Mouse (Mus musculus) adrenal gland, postnatal 10 days (tissue): ENCODE data around the gene Ccr8. TPM values are rescaled to one million over a fixed set of nuclear protein-coding genes. Genes with fewer than 3 reads are reported as not detected.
"Not testable (repeated sequence)": the region's sequence is repeated elsewhere in the genome, so short reads cannot be mapped to it uniquely, and the experiment has no call there.

Source experiments
- DNase-seq: peaks from one replicate; pipeline ENCODE4 v3.0.0; 2021; ENCODE audit warnings: mixed read lengths
- total RNA-seq, 2 experiments: library from RNA; stranded (reverse); gene quantifications; 2 replicates each; pipeline ENCODE4 v1.2.3; 2021

Gene Ccr8
- total RNA-seq, 2 experiments from 2014 or later: not detected

DNA sequence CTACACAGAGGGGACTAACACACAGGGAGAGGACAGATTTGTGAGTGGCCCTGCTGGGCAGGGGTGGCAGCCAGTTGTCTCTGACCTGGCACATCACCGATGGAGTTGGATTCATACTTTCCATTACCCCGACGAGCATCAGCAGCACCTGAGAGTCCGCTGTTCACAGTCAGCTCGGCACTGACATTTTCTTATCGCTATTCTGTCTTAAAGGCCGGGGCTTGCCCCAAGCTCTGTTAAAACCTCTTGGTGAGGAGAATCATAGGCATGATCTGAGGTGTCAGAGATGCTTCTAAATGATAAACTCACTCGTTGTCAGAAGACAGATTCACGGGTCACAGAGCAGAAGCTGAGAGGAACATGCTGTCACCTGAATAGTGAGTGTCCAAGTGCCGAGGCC lies 828 bp upstream of the Ccr8 start:
- DNase-seq: no peak

DNA sequence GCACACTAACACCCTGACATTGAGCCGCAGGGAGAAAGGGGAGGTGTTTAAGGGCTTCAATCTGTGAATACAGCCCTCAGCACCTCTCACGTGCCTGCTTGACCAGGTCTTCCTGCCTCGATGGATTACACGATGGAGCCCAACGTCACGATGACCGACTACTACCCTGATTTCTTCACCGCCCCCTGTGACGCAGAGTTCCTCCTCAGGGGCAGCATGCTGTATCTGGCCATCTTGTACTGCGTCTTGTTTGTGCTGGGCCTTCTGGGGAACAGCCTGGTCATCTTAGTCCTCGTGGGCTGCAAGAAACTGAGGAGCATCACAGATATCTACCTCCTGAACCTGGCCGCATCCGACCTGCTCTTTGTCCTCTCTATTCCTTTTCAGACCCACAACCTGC lies 1.8 kb downstream of the Ccr8 start:
- DNase-seq: no peak

DNA sequence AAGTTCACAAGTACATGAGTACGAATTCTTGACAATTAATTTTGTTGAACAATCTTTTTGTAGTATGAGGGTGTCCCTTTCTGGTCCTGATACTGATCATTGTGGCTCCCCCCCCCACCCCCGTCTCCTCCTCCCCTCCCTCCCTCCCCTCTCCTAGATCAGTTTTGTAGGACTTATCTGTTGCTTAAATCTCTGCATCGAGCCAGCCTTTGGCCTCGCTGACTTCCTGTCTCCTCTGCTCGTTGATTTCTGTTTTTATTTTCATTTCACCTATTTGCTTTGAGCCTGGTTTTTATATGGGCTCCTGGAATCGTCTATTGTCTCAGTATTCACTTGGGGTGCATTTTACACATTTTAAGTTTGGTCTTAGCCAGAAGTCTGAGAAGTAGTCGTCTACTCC lies 4.0 kb downstream of the Ccr8 start:
- DNase-seq: no peak

DNA sequence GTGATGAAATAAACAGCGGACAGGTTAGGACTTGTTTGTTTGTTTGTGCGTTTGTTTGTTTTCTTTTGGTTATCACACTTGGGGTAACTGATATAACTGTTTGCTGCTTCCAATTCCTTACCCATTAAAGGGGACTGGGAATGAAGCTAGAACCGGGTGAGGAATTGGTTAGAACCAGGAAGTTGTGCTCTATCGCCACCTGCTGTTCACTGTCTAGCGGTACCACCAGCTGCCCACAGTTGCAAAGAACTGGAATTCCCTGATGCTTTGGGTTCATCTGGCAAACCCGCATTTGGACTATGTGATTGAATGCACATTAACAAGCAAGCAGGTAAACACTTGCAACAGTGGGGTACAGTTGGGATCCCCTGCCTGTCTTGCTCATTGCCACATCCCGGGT lies 6.8 kb downstream of the Ccr8 start:
- peak; percentile 79 for DNase-seq

DNA sequence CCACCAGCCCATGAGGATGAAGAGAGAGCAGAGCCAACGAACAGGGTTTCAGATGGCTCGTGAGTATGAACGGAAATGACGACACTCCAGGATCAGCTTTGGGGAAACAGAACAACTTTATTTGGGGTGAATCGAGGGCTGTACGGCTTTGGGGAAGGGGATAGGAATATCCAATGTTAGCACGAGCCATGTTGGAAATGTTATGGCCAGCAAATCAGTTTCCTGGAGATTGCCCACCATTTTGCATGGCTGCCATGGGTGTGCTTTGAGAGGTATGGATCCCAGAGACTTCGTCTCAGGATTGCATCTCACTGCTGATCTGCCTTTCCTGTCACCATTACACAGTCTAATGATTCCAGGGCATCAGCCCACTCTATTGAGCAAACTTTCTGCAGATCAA lies 7.4 kb downstream of the Ccr8 start:
- no peak for DNase-seq

DNA sequence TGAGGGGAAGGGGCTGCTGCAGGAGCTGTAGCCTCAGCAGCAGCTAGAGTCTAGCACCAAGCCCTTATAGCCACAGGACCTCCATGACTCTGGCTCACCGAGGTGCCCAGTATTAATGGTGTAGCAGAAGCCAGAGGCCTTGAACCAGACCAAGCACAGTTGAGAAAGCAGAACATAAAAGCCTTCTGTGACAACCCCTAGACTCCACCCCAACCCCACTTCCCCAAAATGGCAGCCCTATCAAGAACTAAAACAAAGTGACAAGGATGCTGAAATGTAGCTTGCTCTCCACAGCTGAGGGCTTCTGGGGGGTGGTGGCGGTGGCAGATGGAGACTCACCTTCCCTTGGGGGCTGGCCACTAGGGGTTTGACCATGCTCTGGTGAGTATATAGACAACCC lies 9.3 kb downstream of the Ccr8 start:
- DNase-seq: no peak

DNA sequence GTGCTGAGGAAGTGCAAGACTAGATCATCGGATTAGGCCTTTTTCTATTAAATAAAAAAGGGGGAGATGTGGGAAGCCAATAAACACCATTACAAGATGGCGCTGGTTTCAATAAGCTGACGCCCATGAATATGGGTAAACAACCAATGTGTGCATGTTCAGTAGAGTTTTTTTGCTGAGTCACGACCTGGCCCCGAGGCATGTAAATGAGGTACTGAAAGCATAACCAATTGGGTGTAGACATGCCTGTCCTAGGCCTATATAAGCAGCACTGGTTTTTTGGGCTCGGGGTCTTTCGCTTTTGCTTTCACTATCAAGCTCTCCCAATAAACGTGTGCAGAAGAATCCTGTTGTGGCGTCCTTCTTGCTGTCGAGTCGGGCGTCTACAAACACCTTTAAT lies 17.0 kb downstream of the Ccr8 start:
- DNase-seq: not testable (repeated sequence)

DNA sequence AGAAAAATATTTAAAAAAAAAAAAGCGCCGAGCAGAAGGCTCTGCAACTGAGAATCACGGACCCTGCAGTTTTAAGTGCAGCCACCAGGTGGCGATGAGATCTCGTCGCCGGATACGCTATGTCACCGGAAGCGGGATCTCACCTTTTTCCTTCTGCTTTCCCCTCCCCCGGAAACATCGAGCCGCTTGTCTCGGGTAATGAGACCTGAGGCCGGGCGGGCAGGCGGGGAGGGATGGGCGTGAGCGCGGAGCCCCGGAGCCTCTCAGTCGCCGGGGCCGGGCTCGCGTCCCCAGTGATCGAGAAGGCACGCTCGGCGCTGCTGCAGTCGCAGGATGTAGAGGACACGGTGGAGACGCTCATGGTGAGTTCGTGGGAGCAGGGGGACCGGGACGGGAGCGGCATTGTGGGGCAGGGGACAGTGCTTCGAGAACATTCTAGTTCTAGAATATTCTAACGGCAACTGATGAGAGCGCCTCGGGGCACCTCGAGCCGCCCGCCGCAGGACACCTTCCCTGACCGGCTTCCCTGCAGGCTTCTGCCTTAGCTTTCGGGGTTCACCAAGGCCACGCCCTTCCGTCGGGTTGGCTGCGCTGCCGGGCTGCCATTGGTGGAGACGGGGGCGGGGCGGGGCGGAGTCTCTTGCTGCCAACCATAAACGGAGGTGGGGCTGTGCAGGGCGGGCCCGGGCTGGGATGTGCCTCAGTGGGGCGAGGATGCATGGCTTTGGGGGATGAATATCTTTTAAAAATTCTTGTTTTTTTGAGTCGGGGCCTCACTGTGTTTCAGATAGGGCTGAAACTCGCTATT lies 18.5 kb downstream of the Ccr8 start, which contains the start of gene Slc25a38:
Slc25a38 (plus strand) TSS at position 164 of the 808 bp plus-strand sequence.
- peak; percentile 98 for DNase-seq

DNA sequence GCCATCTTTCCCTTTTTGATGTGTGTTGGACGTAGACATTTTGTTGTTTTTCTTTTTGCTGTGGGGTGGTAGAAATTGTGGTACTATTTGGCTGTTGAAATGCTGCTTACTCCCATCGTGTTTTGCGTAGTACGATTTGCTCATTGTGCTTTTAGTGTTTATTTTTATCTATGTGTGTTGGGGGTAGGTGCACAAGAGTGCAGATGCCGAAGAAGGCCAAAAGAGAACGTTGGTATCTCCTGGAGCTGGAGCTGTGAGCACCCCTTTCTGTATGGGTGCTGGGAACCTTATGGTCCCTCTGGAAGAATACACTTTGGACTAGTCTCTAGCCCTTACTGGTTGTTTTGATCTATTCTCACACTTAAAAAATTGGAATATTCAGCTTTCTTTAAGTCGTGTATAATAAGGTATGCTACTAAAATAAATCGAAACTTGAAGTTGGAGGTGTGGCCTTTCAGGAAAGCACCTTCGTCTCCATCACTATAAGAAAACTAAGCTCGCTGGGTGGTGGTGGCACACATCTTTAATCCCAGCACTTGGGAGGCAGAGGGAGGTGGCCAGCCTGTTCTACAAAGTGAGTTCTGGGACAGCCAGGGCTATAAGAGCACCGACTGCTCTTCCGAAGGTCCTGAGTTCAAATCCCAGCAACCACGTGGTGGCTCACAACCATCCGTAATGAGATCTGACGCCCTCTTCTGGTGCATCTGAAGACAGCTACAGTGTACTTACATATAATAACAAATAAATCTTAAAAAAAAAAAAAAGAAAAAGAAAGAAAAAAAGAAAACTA lies 19.4 kb downstream of the Ccr8 start:
- DNase-seq: no peak

DNA sequence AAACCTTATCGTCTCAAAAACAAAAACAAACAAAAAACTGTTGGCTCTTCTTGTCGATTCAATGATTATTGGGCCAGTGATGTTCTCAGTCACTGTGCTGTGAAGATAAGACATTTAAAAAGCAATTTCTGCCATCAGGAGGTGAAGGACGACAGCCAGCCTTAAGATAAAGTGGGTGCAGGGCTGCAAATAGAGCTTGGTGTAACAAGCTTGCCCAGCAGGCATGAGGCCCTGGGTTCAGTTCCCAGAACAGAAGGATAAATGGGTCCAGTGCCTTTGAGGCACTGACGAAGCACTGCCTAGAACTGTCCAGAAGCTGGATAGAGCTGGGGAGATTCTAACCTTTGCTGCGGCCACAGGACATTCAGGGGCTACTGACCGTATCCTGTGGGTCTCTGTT lies 20.6 kb downstream of the Ccr8 start:
- DNase-seq: no peak

DNA sequence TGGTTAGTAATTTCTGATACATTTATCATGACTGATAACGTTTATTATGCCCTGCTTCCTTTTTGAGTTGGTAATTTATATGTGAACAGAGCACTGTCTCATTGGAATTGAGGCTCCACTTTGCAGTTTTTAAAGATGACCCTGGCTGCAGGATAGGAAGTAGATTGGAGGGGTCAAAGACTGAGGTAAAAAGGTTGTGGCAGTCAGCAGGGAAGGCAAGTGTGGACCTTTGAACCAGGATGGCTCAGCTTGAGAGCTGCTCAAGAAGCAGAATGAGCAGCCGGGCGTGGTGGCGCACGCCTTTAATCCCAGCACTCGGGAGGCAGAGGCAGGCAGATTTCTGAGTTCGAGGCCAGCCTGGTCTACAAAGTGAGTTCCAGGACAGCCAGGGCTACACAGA lies 21.5 kb downstream of the Ccr8 start:
- no peak for DNase-seq

DNA sequence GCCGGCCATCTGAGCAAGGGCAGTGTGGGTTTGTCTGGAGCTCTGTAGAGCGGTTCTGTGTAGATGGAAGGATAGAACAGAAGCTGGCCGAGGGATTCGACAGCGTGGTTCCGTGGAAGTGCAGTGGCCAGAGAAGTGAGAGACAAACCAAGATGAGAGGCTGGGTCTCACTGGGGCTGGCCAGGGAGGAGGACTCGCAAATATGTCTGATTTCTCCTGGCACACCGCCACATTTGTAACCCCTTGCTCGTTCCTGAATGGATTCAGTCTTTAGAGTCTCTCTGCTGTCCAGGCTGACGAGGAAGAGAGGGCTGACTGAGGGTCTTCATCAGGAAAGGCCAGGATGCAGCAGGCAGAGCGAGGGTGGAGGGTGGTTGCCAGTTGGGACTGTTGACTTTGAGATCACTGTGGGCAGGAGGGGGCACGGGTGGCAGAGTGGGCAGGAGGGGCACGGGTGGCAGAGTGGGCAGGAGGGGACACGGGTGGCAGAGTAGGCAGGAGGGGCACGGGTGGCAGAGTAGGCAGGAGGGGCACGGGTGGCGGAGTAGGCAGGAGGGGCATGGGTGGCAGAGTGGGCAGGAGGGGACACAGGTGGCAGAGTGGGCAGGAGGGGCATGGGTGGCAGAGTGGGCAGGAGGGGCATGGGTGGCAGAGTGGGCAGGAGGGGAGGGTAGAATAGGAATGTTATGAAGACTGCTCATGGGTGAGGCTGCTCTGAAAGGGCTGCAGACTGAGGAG lies 22.3 kb downstream of the Ccr8 start:
- DNase-seq: no peak

DNA sequence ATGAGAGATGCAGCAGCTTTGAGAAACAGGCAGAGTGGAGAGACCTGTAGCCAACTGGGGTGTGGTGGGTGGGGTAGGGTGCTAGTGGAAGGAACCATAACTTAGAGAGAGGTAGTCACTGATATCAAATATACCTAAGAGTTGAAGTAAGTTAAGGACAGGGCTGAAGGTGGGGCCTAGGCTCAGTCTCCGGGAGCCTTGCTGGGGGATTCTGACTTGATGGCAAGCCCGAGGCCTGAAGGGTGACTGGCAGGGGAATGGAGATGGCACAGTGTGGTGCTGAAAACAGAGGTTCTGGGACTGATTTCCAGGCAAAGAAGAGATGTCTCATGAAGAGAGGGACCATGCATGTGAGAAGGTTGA lies 22.9 kb downstream of the Ccr8 start:
- no peak for DNase-seq

DNA sequence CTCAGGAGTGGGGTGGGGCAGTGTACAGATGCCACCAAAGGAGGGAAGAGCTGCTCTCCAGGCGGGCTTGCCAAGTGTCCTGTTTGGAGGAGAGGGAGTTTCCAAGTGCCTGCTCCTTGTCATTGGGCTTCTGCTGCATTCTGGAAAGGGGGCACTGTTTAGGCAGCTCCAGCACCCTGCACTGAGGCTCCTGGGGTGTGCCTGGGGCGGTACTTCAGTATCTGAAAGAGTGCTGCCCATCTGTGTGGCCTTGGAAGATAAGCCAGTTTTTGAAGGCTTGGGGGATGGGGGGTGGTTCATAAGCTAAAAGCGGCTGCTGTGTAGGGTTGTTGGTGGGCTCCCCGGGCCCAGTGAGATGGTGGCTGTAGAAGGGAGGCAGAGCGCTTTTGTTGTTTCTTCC lies 23.7 kb downstream of the Ccr8 start:
- DNase-seq: peak; percentile 38

DNA sequence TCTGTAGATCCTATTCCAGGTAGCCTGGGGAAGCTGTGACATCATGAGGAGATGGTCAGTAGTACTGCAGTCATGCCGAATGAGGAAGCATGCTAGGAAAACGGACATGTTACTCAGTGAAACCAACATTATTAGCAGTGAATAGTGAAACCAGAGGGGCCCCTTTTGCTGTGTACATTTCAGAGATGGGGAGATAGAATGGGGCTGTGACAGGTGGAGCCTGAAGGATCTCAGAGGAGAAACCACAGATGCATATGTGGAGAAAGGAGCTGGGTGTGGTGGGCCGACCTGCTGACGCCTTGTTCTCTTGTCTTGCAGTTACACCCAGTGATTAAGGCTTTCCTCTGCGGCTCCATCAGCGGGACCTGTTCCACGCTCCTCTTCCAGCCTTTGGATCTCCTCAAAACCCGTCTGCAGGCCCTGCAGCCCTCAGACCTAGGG lies 24.3 kb downstream of the Ccr8 start:
- DNase-seq: no peak

DNA sequence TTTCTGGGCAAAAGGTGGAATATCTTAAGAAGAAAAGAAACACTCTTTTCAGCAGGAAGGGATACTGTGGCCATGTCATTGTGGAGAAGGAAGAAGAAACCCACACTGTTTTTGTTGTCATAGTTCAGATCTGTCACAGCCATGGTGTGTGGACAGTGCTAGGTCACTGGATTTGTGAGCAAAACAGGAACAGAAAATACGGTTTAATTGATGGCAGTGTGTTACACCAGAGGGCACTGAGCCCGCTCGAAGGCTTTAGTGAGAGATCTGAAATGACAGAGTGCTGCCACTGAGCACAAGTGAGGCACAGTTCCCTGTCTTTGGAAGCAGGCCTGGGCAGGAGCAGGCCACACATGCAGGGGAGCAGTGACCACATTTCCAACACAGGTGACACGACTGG lies 26.3 kb downstream of the Ccr8 start:
- DNase-seq: no peak

DNA sequence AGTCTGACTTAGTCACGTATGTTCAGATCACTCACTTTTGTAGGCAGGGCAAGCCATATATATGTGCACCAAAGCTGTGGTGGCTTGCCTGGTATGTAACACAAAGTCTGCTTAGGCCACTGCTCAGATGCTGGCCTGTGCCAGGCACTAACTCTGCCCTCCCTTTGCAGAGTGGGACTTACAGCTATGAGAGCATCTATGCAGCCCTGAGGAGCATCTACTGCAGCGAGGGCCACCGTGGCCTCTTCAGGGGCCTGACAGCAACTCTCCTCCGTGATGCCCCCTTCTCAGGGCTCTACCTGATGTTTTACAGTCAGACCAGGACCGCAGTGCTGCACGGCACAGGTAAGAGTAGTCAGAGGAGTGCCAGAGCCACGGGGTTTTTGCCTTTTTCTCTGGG lies 28.6 kb downstream of the Ccr8 start:
- no peak for DNase-seq

DNA sequence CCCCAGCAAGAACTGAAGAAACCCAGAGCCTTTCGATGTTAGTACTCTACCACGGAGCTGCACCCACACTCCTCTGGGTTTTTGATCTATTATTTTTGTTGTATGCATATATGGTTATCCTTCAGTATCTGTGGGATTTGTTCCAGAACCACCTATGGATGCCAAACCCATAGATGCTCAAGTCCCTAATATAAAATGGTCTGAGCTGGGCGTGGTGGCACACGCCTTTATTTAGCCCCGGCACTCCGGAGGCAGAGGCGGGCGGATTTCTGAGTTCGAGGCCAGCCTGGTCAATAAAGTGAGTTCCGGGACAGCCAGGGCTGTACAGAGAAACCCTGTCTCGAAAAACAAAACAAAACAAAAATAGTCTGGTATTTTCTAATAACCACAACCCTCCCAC lies 35.0 kb downstream of the Ccr8 start:
- no peak for DNase-seq

DNA sequence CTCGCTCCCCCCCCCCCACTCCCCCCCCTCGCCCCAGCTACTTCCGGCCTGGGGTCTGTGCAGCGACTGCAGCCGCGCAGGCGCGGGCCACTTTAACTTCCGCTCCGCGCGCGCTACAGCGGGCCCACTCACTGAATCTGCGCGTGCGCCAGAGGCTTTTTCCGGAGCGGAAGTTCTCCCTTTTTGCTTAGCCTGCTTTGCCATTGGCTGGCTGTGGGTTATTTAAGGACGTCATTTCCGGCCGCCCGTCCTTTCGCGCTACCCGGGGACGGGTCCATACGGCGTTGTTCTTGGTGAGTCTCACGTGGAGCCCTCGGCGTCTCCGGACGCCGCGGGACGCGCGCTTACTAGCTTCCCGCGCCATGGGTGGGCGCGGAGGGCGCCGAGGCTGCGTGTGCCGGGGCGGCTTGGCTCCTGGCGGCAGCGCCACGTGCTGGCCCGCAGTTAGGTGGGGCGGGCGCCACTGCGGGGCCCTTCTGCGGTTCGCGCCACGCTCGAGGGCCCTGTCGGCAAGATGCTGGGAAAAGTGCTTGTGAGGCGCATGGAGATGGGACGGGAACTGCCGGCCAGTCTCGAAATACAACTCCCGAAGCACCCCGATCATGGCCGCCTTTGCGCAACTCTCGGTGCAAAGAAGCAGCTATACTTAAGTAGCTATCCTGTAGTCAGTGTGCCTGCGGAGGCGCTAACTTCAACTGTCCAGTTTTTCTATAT lies 35.8 kb downstream of the Ccr8 start, which contains the start of gene Rpsa:
Rpsa (plus strand) TSS at position 152 of the 714 bp plus-strand sequence.
- DNase-seq: peak; percentile 96

DNA sequence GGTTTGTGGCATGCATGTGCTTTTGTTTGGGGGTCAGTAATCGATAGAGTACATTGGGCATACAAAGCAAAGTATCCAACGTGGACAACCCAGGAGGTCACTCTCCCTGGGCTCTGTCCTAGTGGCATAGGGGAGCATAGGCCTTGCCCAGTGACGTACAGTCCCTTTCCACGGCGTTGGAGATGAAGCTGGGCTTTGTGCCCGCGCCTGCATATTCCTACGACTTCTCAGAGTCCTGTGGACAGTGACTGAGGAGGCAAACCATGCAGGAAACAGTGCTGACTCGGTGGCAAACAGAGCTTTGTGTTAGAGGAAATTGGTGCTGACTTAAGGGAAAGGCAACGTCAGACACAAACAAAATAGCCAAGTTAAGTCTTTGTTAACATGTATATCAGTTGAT lies 37.4 kb downstream of the Ccr8 start:
- no peak for DNase-seq

DNA sequence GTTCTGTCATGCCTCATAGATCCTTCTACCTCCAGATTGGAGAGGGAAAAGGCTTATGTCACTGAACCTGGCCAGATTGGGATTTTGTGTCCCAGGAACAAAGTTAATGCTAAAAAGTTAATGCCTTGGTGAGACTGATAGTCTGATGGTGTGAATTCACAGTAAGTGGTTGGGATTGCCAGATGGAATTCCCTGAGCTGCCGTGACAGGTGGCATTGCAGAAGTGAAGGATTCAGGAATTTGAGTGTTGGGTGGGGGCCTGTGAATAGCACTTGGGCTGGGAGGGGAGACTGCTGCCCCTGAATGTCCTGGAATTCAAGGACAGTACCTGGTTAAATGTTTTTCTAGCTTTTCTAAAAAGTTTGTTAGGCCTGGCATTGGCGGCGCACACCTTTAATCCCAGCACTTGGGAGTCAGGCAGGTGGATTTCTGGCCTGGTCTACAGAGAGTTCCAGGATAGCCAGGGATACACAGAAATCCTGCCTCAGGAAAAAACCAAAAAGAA lies 39.9 kb downstream of the Ccr8 start:
- no peak for DNase-seq
